Comparison of ENCODE assay signal across 27 mouse cellular contexts in the genomic region with DNA sequence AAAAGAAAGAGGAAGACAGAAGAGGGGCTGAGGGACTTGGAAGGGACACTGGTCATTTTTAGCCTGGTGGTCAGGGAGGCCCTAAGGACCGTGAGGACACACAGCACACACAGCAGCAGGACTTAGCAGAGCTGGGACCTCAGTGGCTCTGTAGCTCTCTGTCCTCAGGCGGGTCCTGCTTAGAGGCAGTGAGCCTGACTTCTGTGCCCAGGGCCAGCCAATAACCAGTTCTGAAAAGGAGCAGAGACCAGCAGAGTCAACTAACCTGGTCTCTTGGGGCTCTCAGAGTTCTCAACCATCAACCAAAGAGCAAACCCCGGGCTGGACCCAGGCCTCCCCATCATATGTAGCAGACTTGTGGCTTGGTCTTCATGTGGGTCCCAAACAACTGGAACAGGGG. TPM values are rescaled to one million over a fixed set of nuclear protein-coding genes. Genes with fewer than 3 reads are reported as not detected.
DNase-seq lines count a peak whose midpoint lies in the region; ATAC-seq and TF ChIP-seq lines count a peak whose summit lies in the region.
"Had no signal": no experiment of that assay in that cellular context is flagged by ENCODE, and none has a peak within 500 bp of the region (broad histone marks: within the 10 kb centered on the region; RNA-seq: fewer than 3 reads in every experiment).

No protein-coding gene starts in this region.

- no peaks in the 10 kb centered on the region for H3K4me1 ChIP-seq in forebrain, embryonic 12.5 days
- H3K4me1 ChIP-seq in forebrain, embryonic 16.5 days (replicated peaks; ENCODE audit: control insufficient read depth, insufficient read depth, low read length): no peaks in the 10 kb centered on the region
- 0 out of 2 replicates have a peak, but pooled peaks cover 3% of the 10 kb centered on the region for H3K4me1 ChIP-seq in hindbrain, embryonic 13.5 days (replicated peaks)
- peaks cover 27% of the 10 kb centered on the region for H3K4me1 ChIP-seq in hindbrain, embryonic 10.5 days (replicated peaks)
- H3K4me1 ChIP-seq in midbrain, embryonic 12.5 days: peaks cover 5% of the 10 kb centered on the region; the same call in 1 of the 2 replicates
- no peaks in the 10 kb centered on the region for H3K4me1 ChIP-seq in midbrain, embryonic 16.5 days (ENCODE audit: control insufficient read depth, insufficient read depth, low read length)
- H3K4me1 ChIP-seq: hindbrain, embryonic 15.5 days had no signal

- intact Hi-C loops in left cerebral cortex, adult 2 months (cut with DNase I): no loop called here

- peaks cover 99% of the 10 kb centered on the region for H3K36me3 ChIP-seq in forebrain, embryonic 12.5 days (replicated peaks)
- peaks cover 54% of the 10 kb centered on the region for H3K36me3 ChIP-seq in forebrain, embryonic 16.5 days (ENCODE audit: control insufficient read depth, insufficient read depth)
- peaks cover 95% of the 10 kb centered on the region for H3K36me3 ChIP-seq in hindbrain, embryonic 13.5 days
- peaks cover 100% of the 10 kb centered on the region for H3K36me3 ChIP-seq in hindbrain, embryonic 10.5 days
- peaks cover 100% of the 10 kb centered on the region for H3K36me3 ChIP-seq in midbrain, embryonic 12.5 days
- peaks cover 34% of the 10 kb centered on the region for H3K36me3 ChIP-seq in midbrain, embryonic 16.5 days (ENCODE audit: control insufficient read depth, insufficient read depth, low read length)

- WGBS in forebrain, embryonic 12.5 days: 86% methylated on average over 3 of the region's 3 CpGs
- WGBS in forebrain, embryonic 16.5 days: 80% methylated on average over 3 of the region's 3 CpGs
- 74% methylated on average over 3 of the region's 3 CpGs for WGBS in hindbrain, embryonic 13.5 days
- WGBS in hindbrain, embryonic 10.5 days: 90% methylated on average over 3 of the region's 3 CpGs
- 82% methylated on average over 3 of the region's 3 CpGs for WGBS in midbrain, embryonic 12.5 days
- WGBS in midbrain, embryonic 16.5 days: 89% methylated on average over 3 of the region's 3 CpGs

- peak overlapping the region; percentile 6; the same call in 1 of the 2 replicates for H3K27ac ChIP-seq in forebrain, embryonic 12.5 days
- no peak overlapping the region for H3K27ac ChIP-seq in forebrain, embryonic 16.5 days (ENCODE audit: low read length)
- 0 out of 2 replicates have a peak overlapping the region, but pooled peaks have one; percentile 32 for H3K27ac ChIP-seq in hindbrain, embryonic 13.5 days
- H3K27ac ChIP-seq in hindbrain, embryonic 10.5 days: no peak overlapping the region
- H3K27ac ChIP-seq in midbrain, embryonic 12.5 days (replicated peaks): 0 out of 2 replicates have a peak overlapping the region, but pooled peaks have one; percentile 60
- H3K27ac ChIP-seq in midbrain, embryonic 16.5 days (ENCODE audit: low read length): no peak overlapping the region
- H3K27ac ChIP-seq in left cerebral cortex, adult 2 months: no peak overlapping the region
- H3K27ac ChIP-seq: forebrain, embryonic 10.5 days; hindbrain, embryonic 15.5 days had no signal

- no peaks in the 10 kb centered on the region for H3K27me3 ChIP-seq in forebrain, embryonic 12.5 days
- H3K27me3 ChIP-seq in forebrain, embryonic 16.5 days (replicated peaks; ENCODE audit: control insufficient read depth, insufficient read depth, low read length): no peaks in the 10 kb centered on the region
- H3K27me3 ChIP-seq in hindbrain, embryonic 13.5 days: no peaks in the 10 kb centered on the region
- H3K27me3 ChIP-seq in hindbrain, embryonic 10.5 days (ENCODE audit: insufficient read depth, poor library complexity, severe bottlenecking): no peaks in the 10 kb centered on the region
- H3K27me3 ChIP-seq in midbrain, embryonic 12.5 days: no peaks in the 10 kb centered on the region
- no peaks in the 10 kb centered on the region for H3K27me3 ChIP-seq in midbrain, embryonic 16.5 days (ENCODE audit: control insufficient read depth, insufficient read depth, low read depth, low read length)
- H3K27me3 ChIP-seq: hindbrain, embryonic 15.5 days; Patski had no signal

- no peak overlapping the region for H3K4me3 ChIP-seq in forebrain, embryonic 12.5 days (replicated peaks)
- H3K4me3 ChIP-seq in forebrain, embryonic 16.5 days (replicated peaks; ENCODE audit: low read length): no peak overlapping the region
- H3K4me3 ChIP-seq in hindbrain, embryonic 13.5 days: no peak overlapping the region
- H3K4me3 ChIP-seq in hindbrain, embryonic 10.5 days: no peak overlapping the region
- H3K4me3 ChIP-seq in midbrain, embryonic 12.5 days: no peak overlapping the region
- H3K4me3 ChIP-seq in midbrain, embryonic 16.5 days (ENCODE audit: low read depth, low read length): no peak overlapping the region
- H3K4me3 ChIP-seq in left cerebral cortex, adult 2 months: no peak overlapping the region
- H3K4me3 ChIP-seq: forebrain, embryonic 10.5 days; hindbrain, embryonic 15.5 days had no signal

- no peak for ATAC-seq in forebrain, embryonic 12.5 days (ENCODE audit: low FRiP score)
- ATAC-seq in forebrain, embryonic 16.5 days: no peak
- ATAC-seq in hindbrain, embryonic 13.5 days (ENCODE audit: low FRiP score): no peak
- ATAC-seq in midbrain, embryonic 12.5 days (ENCODE audit: low FRiP score, low read depth): no peak
- no peak for ATAC-seq in midbrain, embryonic 16.5 days
- ATAC-seq: forebrain, embryonic 14.5 days; Patski had no signal

- no peak for TF ChIP-seq CTCF in left cerebral cortex, adult 2 months (IDR thresholded peaks at IDR 0.05)

- H3K4me2 ChIP-seq in forebrain, embryonic 12.5 days: no peak overlapping the region
- H3K4me2 ChIP-seq in forebrain, embryonic 16.5 days (ENCODE audit: low read length): no peak overlapping the region
- H3K4me2 ChIP-seq in hindbrain, embryonic 13.5 days: no peak overlapping the region
- no peak overlapping the region for H3K4me2 ChIP-seq in midbrain, embryonic 12.5 days (replicated peaks)
- no peak overlapping the region for H3K4me2 ChIP-seq in midbrain, embryonic 16.5 days (ENCODE audit: low read length)
- H3K4me2 ChIP-seq: heart, embryonic 11.5 days; hindbrain, embryonic 15.5 days had no signal

- no peaks in the 10 kb centered on the region for H3K9me3 ChIP-seq in forebrain, embryonic 12.5 days
- H3K9me3 ChIP-seq in forebrain, embryonic 16.5 days (ENCODE audit: control insufficient read depth, low read length): no peaks in the 10 kb centered on the region
- no peaks in the 10 kb centered on the region for H3K9me3 ChIP-seq in hindbrain, embryonic 13.5 days
- H3K9me3 ChIP-seq in hindbrain, embryonic 10.5 days: no peaks in the 10 kb centered on the region
- no peaks in the 10 kb centered on the region for H3K9me3 ChIP-seq in midbrain, embryonic 12.5 days
- no peaks in the 10 kb centered on the region for H3K9me3 ChIP-seq in midbrain, embryonic 16.5 days (replicated peaks; ENCODE audit: control insufficient read depth, low read length, poor library complexity, severe bottlenecking)
- H3K9me3 ChIP-seq: forebrain, embryonic 10.5 days; hindbrain, embryonic 15.5 days had no signal

- no peak for DNase-seq in hindbrain, embryonic 10.5 days (ENCODE audit: low spot score)
- DNase-seq in left cerebral cortex, adult 2 months (ENCODE audit: extremely low spot score in 1 of 2, low spot score in 2 of 2): no peak
- DNase-seq: adrenal gland, postnatal 10 days; adrenal gland, postnatal 36 days; cerebellum, adult 18-20 months; cerebellum, adult 9-10 months; cerebellum, postnatal 14 days; gastrocnemius, postnatal 25 days had no signal

- no peak overlapping the region for H3K9ac ChIP-seq in forebrain, embryonic 12.5 days
- no peak overlapping the region for H3K9ac ChIP-seq in forebrain, embryonic 16.5 days (replicated peaks; ENCODE audit: low read depth, low read length)
- H3K9ac ChIP-seq in hindbrain, embryonic 13.5 days: no peak overlapping the region
- H3K9ac ChIP-seq in midbrain, embryonic 12.5 days (replicated peaks): no peak overlapping the region
- no peak overlapping the region for H3K9ac ChIP-seq in midbrain, embryonic 16.5 days (ENCODE audit: low read depth, low read length)
- H3K9ac ChIP-seq: hindbrain, embryonic 15.5 days had no signal

RNA-seq across cellular contexts. Expression of gene Pla2g1b, which starts 16.8 kb away (rescaled TPM):
- polyA plus RNA-seq in forebrain, embryonic 12.5 days (2016; fragmentation: Nextera tagmentation; extraction: Ambion mirVana): not detected in 2 replicates
- polyA plus RNA-seq in forebrain, embryonic 16.5 days (2015; fragmentation: Nextera tagmentation; extraction: Ambion mirVana): not detected in 2 replicates
- polyA plus RNA-seq in hindbrain, embryonic 13.5 days (2015; fragmentation: Nextera tagmentation; extraction: Ambion mirVana): not detected in 2 replicates
- 0.51 TPM in 1 of 2 replicates, not detected in the other for polyA plus RNA-seq in hindbrain, embryonic 10.5 days (2016; fragmentation: Nextera tagmentation; extraction: Ambion mirVana)
- not detected in 2 replicates for polyA plus RNA-seq in midbrain, embryonic 12.5 days (2016; fragmentation: Nextera tagmentation; extraction: Ambion mirVana)
- polyA plus RNA-seq in midbrain, embryonic 16.5 days (2015; fragmentation: Nextera tagmentation; extraction: Ambion mirVana): not detected in 2 replicates
- not detected for total RNA-seq in left cerebral cortex, adult 2 months (2021)
- total RNA-seq: adrenal gland, adult 18-20 months; adrenal gland, postnatal 10 days; adrenal gland, postnatal 36 days; gastrocnemius, adult 8-10 months; gastrocnemius, postnatal 25 days; heart, adult 8-10 months; heart, postnatal 25 days; hematopoietic stem cell, adult 5-6 weeks had no signal
- polyA plus RNA-seq: embryonic facial prominence, embryonic 11.5 days; embryonic facial prominence, embryonic 14.5 days; forebrain, embryonic 10.5 days; forebrain, embryonic 14.5 days; heart, embryonic 14.5 days; heart, postnatal 0 days; hindbrain, embryonic 15.5 days; Patski had no signal

RNA-seq across cellular contexts. Expression of gene Msi1, which starts 19.8 kb away (rescaled TPM):
- polyA plus RNA-seq in forebrain, embryonic 12.5 days (2016; fragmentation: Nextera tagmentation; extraction: Ambion mirVana): 161 and 182 TPM in 2 replicates
- 53.9 and 62.2 TPM in 2 replicates for polyA plus RNA-seq in forebrain, embryonic 16.5 days (2015; fragmentation: Nextera tagmentation; extraction: Ambion mirVana)
- polyA plus RNA-seq in hindbrain, embryonic 13.5 days (2015; fragmentation: Nextera tagmentation; extraction: Ambion mirVana): 71.8 and 76.9 TPM in 2 replicates
- polyA plus RNA-seq in hindbrain, embryonic 10.5 days (2016; fragmentation: Nextera tagmentation; extraction: Ambion mirVana): 167 and 222 TPM in 2 replicates
- polyA plus RNA-seq in midbrain, embryonic 12.5 days (2016; fragmentation: Nextera tagmentation; extraction: Ambion mirVana): 211 and 227 TPM in 2 replicates
- 47.9 and 53.7 TPM in 2 replicates for polyA plus RNA-seq in midbrain, embryonic 16.5 days (2015; fragmentation: Nextera tagmentation; extraction: Ambion mirVana)
- total RNA-seq in left cerebral cortex, adult 2 months (2021): 10 to 100 TPM; 46.1 to 51.8 TPM
- total RNA-seq: hematopoietic stem cell, adult 5-6 weeks had no signal

RNA-seq across cellular contexts. Expression of gene Sirt4, which starts 35.3 kb away (rescaled TPM):
- 20.0 and 23.2 TPM in 2 replicates for polyA plus RNA-seq in forebrain, embryonic 12.5 days (2016; fragmentation: Nextera tagmentation; extraction: Ambion mirVana)
- polyA plus RNA-seq in forebrain, embryonic 16.5 days (2015; fragmentation: Nextera tagmentation; extraction: Ambion mirVana): 32.7 and 37.6 TPM in 2 replicates
- polyA plus RNA-seq in hindbrain, embryonic 13.5 days (2015; fragmentation: Nextera tagmentation; extraction: Ambion mirVana): 30.0 TPM in 2 replicates
- polyA plus RNA-seq in hindbrain, embryonic 10.5 days (2016; fragmentation: Nextera tagmentation; extraction: Ambion mirVana): 17.2 and 17.3 TPM in 2 replicates
- 24.2 and 26.2 TPM in 2 replicates for polyA plus RNA-seq in midbrain, embryonic 12.5 days (2016; fragmentation: Nextera tagmentation; extraction: Ambion mirVana)
- polyA plus RNA-seq in midbrain, embryonic 16.5 days (2015; fragmentation: Nextera tagmentation; extraction: Ambion mirVana): 32.3 and 32.7 TPM in 2 replicates
- total RNA-seq in left cerebral cortex, adult 2 months (2021): 10 to 100 TPM; 40.7 to 43.5 TPM

RNA-seq across cellular contexts. Expression of gene Pxn, which starts 57.2 kb away (rescaled TPM):
- 24.6 and 25.3 TPM in 2 replicates for polyA plus RNA-seq in forebrain, embryonic 12.5 days (2016; fragmentation: Nextera tagmentation; extraction: Ambion mirVana)
- polyA plus RNA-seq in forebrain, embryonic 16.5 days (2015; fragmentation: Nextera tagmentation; extraction: Ambion mirVana): 20.6 and 22.5 TPM in 2 replicates
- polyA plus RNA-seq in hindbrain, embryonic 13.5 days (2015; fragmentation: Nextera tagmentation; extraction: Ambion mirVana): 19.9 and 23.4 TPM in 2 replicates
- 32.6 and 42.6 TPM in 2 replicates for polyA plus RNA-seq in hindbrain, embryonic 10.5 days (2016; fragmentation: Nextera tagmentation; extraction: Ambion mirVana)
- polyA plus RNA-seq in midbrain, embryonic 12.5 days (2016; fragmentation: Nextera tagmentation; extraction: Ambion mirVana): 24.0 and 27.2 TPM in 2 replicates
- 18.3 and 18.5 TPM in 2 replicates for polyA plus RNA-seq in midbrain, embryonic 16.5 days (2015; fragmentation: Nextera tagmentation; extraction: Ambion mirVana)
- total RNA-seq in left cerebral cortex, adult 2 months (2021): 10 to 100 TPM; 22.8 to 25.7 TPM

Comparison
In these comparisons a context has a peak if more than half of its experiments do, and no peak if none do; other contexts are left out.
1. H3K27ac ChIP-seq: peak in forebrain, embryonic 12.5 days (single experiment), hindbrain, embryonic 13.5 days (single experiment) and midbrain, embryonic 12.5 days (single experiment); none in forebrain, embryonic 16.5 days (single experiment), hindbrain, embryonic 10.5 days (single experiment), midbrain, embryonic 16.5 days (single experiment) and left cerebral cortex, adult 2 months (single experiment).